Mouse (Mus musculus) cortical plate, adult 2 months (tissue): ENCODE data around the gene Spred2. TPM values are rescaled to one million over a fixed set of nuclear protein-coding genes. Genes with fewer than 3 reads are reported as not detected.
"Not testable (repeated sequence)": the region's sequence is repeated elsewhere in the genome, so short reads cannot be mapped to it uniquely, and the experiment has no call there.

Experiments used
- H3K27ac ChIP-seq: fragments of 200-500 bp; 2 replicates; pipeline ENCODE4 v1.5.1; 2012; ENCODE audit warnings: low read length, control low read depth, inconsistent platforms; ENCODE audit not compliant: insufficient read depth
- H3K4me1 ChIP-seq: fragments of 200-500 bp; 2 replicates; pipeline ENCODE4 v1.6.1; 2011; ENCODE audit warnings: low read length; ENCODE audit not compliant: control insufficient read depth, insufficient read depth
- H3K4me3 ChIP-seq: fragments of 200-500 bp; 2 replicates; pipeline ENCODE4 v1.5.1; 2011; ENCODE audit warnings: mild to moderate bottlenecking, low read length, control low read depth; ENCODE audit not compliant: insufficient read depth
- CTCF ChIP-seq: fragments of 200-500 bp; IDR thresholded peaks from 2 replicates; pipeline ENCODE4 v1.5.1; 2011; ENCODE audit warnings: mild to moderate bottlenecking, control low read depth, low read length; ENCODE audit not compliant: insufficient read depth; ENCODE audit errors: extremely low read depth
- POLR2A ChIP-seq: fragments of 200-500 bp; IDR thresholded peaks from 2 replicates; pipeline ENCODE4 v1.6.1; 2011; ENCODE audit warnings: mild to moderate bottlenecking, low read length, control low read depth; ENCODE audit not compliant: insufficient read depth; ENCODE audit errors: extremely low read depth
- polyA plus RNA-seq: library from polyadenylated mRNA; depleted of rRNA; stranded (reverse); fragments of >200 nt; gene quantifications from 2 replicates; pipeline ENCODE4 v1.2.3, GENCODE M21; 2012

Spred2 gene
- polyA plus RNA-seq, 1 experiment, result 42.0 TPM

DNA sequence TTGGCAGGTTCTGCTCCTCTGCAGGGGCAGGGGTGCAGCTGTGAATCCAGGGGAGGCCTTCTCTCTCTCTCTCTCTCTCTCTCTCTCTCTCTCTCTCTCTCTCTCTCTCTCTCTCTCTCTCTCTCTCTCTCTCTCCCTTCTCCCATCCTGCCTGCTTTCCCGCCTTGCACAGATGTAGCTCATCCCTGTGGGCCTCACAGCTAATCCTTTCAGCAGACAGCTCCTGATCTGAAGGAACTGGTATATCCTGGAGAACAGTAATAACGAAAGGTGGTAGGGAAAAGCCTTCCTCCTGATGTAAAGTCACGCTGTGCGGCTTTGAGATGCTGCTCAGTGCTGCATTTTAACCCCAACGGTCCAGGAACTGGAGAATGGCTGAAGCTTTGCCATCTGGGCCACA, 130.4 kb downstream of the Spred2 start:
- peaks cover 1% of the 10 kb centered on the region; the same call in 1 of the 2 replicates for H3K4me1 ChIP-seq
- no peak for TF ChIP-seq CTCF
- TF ChIP-seq POLR2A, result no peak
- no peak overlapping the region for H3K27ac ChIP-seq
- H3K4me3 ChIP-seq, result no peak overlapping the region

DNA sequence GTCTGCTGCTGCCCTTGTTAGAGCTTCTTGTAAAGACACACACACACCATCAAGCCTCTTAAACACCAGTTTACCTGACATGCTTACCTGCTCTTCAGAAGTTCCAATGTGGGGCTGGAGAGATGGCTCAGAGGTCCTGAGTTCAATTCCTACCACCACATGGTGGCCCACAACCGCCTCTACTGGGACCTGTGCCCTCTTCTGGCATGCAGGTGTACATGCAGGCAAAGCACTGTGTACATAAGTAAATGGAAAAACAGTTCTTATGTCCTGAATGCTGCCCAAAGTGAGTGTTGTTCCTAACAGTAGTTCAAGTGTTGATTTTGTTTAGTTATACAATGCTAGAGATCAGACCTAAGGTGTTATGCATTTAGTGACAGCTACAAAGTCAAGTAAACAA, 132.0 kb downstream of the Spred2 start:
- no peak for TF ChIP-seq CTCF
- TF ChIP-seq POLR2A, result no peak
- Histone ChIP-seq H3K27ac (no peak overlapping the region), H3K4me1 (peaks cover 1% of the 10 kb centered on the region; the same call in 1 of the 2 replicates), H3K4me3 (no peak overlapping the region)

DNA sequence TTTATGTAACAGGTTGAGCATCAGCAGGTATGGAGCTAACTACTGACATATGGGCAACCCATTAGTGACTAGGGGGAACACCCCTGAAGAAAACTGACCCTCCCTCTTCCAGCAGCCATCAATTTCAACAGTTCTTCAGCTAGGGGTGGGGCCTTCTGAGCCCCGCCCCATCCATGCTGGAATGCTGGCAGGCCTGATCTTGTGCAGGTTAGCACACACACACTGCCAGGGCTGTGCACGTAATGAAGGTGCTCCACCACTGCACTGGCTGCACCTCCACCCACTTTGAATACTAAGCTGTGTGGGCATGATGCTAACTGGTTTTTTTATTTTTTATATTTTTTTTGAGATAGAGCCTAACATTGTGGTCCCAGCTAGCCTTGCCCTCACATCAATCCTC, 133.3 kb downstream of the Spred2 start:
- TF ChIP-seq POLR2A, result no peak
- TF ChIP-seq CTCF, result no peak
- H3K4me3 ChIP-seq, result no peak overlapping the region
- H3K4me1 ChIP-seq, result peaks cover 1% of the 10 kb centered on the region; the same call in 1 of the 2 replicates
- no peak overlapping the region for H3K27ac ChIP-seq

DNA sequence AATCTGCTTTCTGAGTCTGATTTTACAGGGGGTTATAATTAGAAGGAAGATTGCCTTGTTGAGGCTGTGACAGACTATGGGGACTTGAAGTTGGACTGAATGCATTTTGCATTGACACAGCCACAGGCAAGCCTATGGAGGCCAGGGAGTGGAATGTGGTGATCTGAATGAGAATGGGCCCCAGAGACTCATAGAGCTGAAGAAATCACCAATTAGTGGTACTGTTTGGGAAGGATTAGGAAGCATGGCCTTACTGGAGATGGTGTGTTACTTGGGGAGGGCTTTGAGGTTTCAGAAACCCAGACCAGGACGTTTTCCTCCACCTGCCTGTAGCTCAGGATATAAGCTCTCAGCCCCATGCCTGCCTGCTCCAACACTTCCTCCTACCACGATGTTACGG, 135.6 kb downstream of the Spred2 start:
- H3K27ac ChIP-seq, result no peak overlapping the region
- TF ChIP-seq CTCF (no peak), POLR2A (no peak)
- no peak overlapping the region for H3K4me3 ChIP-seq
- H3K4me1 ChIP-seq, result peaks cover under 1% of the 10 kb centered on the region; the same call in 1 of the 2 replicates

DNA sequence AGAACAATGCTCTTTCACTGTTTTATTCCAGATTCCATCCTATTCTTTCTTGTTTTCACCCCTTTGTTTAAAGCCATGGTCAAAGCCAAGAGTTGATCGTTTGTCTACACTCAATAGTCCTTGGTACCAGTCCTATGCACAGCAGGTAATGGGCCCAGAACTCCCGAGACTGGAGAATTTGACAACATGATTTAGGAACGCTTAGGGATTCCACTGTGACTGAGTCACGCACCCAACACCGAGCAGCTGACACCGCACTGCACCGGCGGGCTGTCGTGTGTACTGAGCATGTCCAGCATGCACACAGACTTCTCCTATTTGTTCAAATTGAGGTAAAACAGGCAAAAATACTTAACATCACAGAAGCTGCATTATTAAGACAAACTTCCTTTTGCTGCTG, 138.6 kb downstream of the Spred2 start:
- H3K4me1 ChIP-seq, H3K27ac ChIP-seq: not testable (repeated sequence)

DNA sequence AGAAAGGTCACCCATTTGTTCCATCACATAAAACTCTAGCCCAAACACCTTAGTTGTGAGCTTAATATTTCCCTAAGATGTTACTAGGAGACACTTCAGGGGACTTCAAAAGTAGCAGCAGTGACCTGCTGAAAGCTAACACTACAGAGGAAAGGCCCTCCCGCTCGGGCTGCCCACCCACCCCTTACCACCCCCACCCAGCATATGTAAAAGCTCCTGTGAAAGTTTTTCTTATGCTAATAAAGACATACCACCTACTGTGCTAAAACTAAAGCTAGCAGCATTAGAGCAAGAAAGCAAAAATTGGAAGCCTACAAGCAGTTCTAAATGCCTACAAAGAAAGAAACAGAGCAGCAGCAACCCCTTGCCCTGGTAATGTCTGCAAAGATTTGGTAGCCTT, 139.9 kb downstream of the Spred2 start:
- H3K4me3 ChIP-seq, H3K4me1 ChIP-seq, H3K27ac ChIP-seq: not testable (repeated sequence)

More for the DNA sequence above, 138.6 kb downstream of the Spred2 start:
- H3K4me3 ChIP-seq, result not testable (repeated sequence)

DNA sequence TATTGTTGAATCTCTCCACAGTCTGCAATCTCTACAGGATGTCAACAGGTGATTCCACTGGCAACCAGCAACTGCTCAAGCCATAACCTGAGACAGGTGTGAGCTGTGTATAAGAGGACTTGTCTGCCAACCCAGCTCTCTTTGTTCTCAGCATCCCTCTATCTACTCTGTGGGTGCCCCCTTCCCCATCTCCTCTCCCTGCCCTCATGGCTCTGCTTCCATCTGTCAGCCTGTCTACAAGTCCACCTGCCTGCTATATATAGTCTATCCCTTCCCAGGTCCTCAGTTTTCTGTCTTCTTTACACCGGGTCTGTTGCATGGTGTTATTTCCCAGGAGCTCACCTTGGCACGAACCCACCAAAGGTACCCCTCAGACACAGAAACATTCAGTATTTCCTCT, 140.8 kb downstream of the Spred2 start:
- Histone ChIP-seq H3K4me3 (no peak overlapping the region), H3K4me1 (no peaks in the 10 kb centered on the region), H3K27ac (no peak overlapping the region)
- TF ChIP-seq POLR2A (no peak), CTCF (no peak)

DNA sequence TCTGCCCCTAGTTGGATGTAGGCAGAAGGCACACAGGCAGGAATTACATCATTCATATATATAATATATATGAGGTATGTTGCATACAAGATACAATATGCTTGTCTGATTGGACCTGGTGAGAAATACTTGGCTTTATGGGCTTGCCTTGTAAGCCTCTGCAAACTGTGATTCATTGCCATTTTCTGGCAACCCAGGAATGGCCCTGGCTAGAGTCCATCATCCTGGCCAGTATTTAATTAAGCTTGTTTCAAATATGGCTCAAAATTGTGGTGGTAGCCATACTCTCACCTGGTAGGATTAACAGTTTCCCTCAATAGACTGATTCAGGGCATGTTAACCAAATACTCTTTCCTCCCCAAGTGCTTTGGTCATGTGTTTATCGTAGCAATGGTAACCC, 141.9 kb downstream of the Spred2 start:
- no peak for TF ChIP-seq CTCF
- no peak for TF ChIP-seq POLR2A
- Histone ChIP-seq H3K4me1 (no peaks in the 10 kb centered on the region), H3K4me3 (no peak overlapping the region), H3K27ac (no peak overlapping the region)

DNA sequence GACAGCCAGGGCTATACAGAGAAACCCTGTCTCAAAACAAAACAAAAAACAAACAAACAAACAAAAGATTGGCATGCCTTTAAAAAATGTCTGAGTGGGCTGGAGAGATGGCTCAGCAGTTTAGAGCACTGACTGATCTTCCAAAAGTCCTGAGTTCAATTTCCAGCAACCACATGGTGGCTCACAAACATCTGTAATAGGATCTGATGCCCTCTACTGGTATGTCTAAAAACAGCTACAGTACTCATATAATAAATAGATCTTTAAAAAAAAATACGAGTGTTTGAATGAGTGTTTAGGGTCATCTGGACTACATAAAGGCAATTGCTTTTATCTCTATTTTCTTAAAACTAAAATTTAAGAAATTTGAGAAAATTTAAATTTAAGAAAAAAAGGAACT, 143.3 kb downstream of the Spred2 start:
- TF ChIP-seq POLR2A (no peak), CTCF (no peak)
- no peak overlapping the region for H3K4me3 ChIP-seq
- no peaks in the 10 kb centered on the region for H3K4me1 ChIP-seq
- no peak overlapping the region for H3K27ac ChIP-seq

DNA sequence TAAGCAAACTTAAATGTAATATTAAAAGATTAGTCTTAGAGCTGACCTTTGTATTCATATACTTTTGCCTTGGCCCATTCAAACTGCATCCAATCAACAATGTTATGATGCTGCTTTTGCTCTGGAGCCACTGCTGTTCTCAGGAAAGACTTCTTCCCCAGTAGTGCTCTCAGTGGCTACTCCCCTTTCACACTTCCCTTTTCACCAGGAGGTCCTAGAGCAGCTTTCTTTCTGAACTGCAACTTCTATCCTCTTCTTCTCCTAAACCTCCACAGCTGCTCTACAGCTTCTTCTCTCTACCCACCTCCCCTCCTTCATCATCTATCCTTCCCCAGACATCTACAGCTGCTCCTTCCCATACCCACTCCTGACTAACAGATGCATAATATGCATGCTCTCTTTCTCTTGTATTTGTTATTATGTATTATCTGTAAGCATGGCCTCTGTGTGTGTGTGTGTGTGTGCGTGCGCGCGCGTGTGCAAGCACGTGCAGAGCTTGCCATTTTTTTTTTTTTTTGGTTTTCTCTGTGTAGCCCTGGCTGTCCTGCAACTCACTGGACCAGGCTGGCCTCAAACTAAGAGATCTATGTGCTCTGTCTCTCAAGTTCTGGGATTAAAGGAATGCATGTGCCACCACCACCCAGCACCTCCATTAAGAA, 144.3 kb downstream of the Spred2 start:
- TF ChIP-seq CTCF (no peak), POLR2A (no peak)
- peaks cover 1% of the 10 kb centered on the region; the same call in 1 of the 2 replicates for H3K4me1 ChIP-seq
- H3K27ac ChIP-seq, result no peak overlapping the region
- no peak overlapping the region for H3K4me3 ChIP-seq

DNA sequence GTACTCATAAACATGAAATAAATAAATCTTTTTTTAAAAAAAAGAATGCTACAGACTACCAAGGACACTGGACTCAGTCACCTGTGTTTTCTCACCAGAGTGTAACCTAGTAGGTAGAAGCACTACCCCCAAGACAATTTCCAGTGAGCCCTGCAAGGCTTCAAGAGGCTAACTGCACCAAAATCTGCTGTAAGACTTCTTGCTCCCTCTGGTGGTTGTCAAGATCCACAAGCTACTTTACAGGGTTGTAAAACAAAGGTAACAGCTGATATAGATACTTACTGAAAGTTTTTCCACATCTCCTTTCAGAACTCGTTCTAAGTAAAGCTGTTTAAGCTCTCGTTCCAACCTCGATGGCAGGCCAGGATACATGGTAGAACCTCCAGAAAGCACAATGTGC, 148.0 kb downstream of the Spred2 start:
- Histone ChIP-seq H3K27ac (no peak overlapping the region), H3K4me1 (peaks cover 1% of the 10 kb centered on the region; the same call in 1 of the 2 replicates), H3K4me3 (no peak overlapping the region)
- TF ChIP-seq CTCF, result peak; percentile 56; the same call in 1 of the 2 replicates
- no peak for TF ChIP-seq POLR2A
